Mouse (Mus musculus) C2C12 (cell line): ENCODE results near the gene Herpud1.

Source experiments
- CTCF ChIP-seq: IDR thresholded peaks from one replicate; pipeline ENCODE4 v1.5.1; 2011; ENCODE audit not compliant: control insufficient read depth, insufficient read depth, insufficient read length
- MAX ChIP-seq: IDR thresholded peaks from one replicate; pipeline ENCODE4 v1.6.1; 2011; ENCODE audit warnings: mild to moderate bottlenecking, control low read depth

- TF ChIP-seq CTCF, result no peak
- no peak for TF ChIP-seq MAX
Measured at GRCm38 (mm10) chr8:94389531-94389930, 3.3 kb downstream of the Herpud1 start.
